Mouse (Mus musculus) kidney, adult 9 months (tissue): ENCODE data around the gene Tmem231.

Experiments used
- DNase-seq: peaks from one replicate; pipeline ENCODE4 v3.0.0; 2022

Tmem231 gene

GRCm38 (mm10) chr8:111933348-111934076 lies at the start of gene Tmem231:
Gene Tmem231 (minus strand): TSS chr8:111933881.
- peak; percentile 91 for DNase-seq

GRCm38 (mm10) chr8:111982116-111982515 lies 48.4 kb upstream of the Tmem231 start:
- no peak for DNase-seq

DNA sequence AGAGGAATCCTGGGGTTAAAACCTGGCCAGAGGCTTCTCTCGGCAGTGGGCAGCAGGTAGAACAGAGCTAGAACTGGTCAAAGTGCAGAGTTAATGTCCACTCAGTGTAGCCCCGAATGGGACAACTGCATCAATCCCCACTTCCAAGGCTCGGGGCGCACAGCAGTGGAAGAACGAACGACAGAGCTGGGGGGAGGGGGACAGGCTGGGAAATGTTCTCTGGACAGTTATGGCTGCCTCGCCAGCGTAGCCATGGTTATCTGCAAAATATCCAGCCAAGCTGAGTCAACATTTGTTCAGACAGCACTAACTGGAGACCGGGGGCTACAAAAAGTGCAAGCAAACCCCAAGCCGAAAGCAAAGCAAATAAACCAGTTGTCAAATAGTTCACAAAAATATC lies 44.5 kb upstream of the Tmem231 start:
- no peak for DNase-seq

DNA sequence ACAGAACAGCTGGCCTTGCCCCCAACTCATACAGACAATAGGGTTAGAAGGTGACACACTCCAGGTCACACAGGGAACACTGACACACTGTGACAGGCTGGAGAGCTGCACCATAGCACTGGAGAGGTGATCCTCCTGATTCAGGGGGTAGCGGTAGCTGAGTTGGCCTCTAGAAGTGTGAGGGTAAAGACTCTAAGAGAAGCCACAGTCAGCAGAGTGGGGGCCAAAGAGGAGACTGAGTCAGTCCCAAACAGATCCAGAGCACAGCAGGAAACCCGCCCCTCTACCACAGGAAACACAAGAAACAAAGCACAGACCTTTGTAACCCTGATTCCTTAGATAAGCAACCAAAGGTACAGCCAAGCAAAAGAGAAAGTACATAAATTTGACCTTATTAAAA lies 42.6 kb upstream of the Tmem231 start:
- no peak for DNase-seq

GRCm38 (mm10) chr8:111975706-111976105 lies 42.0 kb upstream of the Tmem231 start:
- no peak for DNase-seq

DNA sequence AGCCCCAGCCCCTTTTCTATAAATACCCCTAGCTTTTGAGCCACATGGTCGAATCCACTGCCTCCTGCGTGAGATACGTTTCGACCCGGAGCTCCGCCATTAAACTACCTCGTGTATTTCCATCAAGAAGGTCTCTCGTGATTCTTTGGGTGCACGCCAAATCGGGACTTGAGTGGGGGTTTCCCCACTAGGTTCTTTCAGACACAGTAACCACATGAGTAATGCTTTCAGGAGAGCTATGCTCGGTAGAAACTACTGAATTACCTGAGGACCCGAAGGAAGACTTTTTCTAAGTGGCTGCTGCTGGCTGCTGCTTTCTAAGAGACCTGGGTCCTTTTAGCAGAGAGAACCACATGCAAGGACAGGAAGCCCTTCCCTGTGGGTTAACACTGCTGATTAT lies 40.5 kb upstream of the Tmem231 start:
- DNase-seq, result no peak

- no peak for DNase-seq
These were observed 35.3 kb upstream of the Tmem231 start for GRCm38 (mm10) chr8:111968991-111969390.

GRCm38 (mm10) chr8:111968541-111968940 lies 34.9 kb upstream of the Tmem231 start:
- no peak for DNase-seq

- no peak for DNase-seq
These were observed 33.7 kb upstream of the Tmem231 start for GRCm38 (mm10) chr8:111967246-111967870.

GRCm38 (mm10) chr8:111964849-111965561 lies 31.3 kb upstream of the Tmem231 start:
- DNase-seq, result no peak

DNA sequence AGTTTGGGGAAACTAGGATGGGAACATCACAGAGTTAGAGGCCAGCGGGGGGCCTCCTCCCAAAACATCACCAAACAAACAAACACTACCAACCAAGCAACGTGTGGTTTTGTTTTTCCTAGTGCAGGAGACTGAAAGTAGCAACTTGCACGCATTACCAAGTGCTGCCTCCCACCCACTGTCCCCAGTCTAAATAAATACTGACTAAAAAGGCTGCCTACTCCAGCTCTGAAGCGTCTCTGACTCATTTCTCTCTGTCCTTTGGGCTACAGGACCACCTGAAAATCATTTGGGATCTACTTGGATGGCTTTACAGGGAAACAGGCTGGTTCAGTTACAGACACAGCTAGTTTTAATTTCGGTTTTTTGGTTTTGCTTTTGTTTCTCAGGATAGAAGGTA lies 30.7 kb upstream of the Tmem231 start:
- DNase-seq, result no peak

GRCm38 (mm10) chr8:111963546-111963945 lies 29.9 kb upstream of the Tmem231 start:
- no peak for DNase-seq

- DNase-seq, result no peak
These were observed 29.4 kb upstream of the Tmem231 start for GRCm38 (mm10) chr8:111963091-111963490.

DNA sequence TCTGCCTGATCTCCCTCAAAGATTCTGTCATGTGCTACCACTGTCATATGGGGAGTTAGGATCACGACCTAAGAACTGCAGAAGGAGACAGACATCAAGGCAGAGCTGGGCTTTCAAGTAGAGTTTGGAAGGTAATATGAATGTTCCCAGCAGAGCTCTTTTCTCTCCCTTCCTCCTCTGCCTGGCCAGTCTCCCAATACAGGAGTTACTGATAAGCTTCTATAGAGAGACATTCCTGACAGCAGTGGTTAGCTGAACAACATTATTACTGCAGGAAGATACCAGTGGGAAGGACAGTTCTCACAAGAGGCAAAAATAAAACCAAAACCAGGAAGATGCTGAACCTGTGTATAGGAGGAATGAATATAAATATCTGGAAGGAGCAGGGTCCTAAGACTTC lies 28.9 kb upstream of the Tmem231 start:
- no peak for DNase-seq

- no peak for DNase-seq
These were observed 27.6 kb upstream of the Tmem231 start for GRCm38 (mm10) chr8:111961330-111961729.

DNA sequence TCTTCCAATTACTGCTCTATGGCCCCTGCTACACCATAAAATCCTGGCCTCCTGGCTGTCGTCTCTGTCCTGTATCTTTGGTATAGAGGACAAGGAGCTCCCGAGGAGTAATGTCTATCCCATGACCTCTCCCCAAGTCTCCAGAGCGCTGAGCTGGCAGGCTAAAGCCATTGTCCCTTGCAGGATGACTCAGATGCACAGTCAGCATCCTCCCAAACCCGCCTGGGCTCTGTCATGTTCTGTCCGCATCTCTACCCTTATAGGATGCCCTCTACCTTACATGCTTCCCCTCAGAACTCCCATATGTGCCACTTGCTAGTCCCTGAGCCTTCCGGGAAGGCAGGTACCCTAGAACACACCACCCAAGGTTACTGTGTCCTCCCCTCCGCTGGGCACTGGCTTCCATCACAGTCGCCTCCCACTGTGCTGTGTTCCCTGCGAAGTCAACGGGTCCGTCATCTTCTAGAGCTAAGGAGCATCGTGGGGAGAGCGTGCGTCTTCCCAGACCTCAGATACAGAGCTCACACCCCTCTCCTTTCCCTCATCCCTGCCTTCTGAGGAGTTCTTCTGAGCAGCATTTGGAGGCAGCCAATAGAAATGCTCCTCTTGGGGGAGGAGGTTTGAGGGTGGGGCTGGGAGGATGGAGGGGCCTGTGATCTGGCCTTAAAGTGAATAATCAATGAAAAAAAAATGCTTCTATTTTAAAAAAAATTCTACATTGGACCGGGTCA lies 27.1 kb upstream of the Tmem231 start:
- DNase-seq, result no peak

GRCm38 (mm10) chr8:111957231-111957630 lies 23.6 kb upstream of the Tmem231 start:
- DNase-seq, result no peak

- DNase-seq, result no peak
These were observed 22.2 kb upstream of the Tmem231 start for GRCm38 (mm10) chr8:111955879-111956278.

- no peak for DNase-seq
These were observed 21.3 kb upstream of the Tmem231 start for GRCm38 (mm10) chr8:111954844-111955594.

DNA sequence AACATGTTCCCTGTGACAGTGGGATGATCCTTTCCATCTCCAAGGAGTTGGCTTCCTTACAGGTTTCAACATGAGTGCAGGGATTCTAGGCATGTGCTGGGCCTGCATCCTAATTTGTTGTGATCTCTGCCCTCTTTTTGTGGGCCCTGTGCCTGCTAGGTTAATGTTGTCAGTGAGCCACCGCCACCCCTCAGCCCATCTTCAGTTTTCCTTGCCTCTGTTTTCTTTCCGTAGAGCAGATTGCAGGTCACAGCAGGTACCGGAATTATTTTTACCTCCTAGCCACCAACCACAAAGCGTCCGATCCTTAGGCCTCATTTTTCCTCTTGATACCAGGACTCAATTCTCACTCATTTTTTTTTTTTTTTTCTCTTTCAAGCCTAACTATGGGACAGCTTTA lies 18.3 kb upstream of the Tmem231 start:
- DNase-seq, result no peak

- no peak for DNase-seq
These were observed 17.6 kb upstream of the Tmem231 start for GRCm38 (mm10) chr8:111951317-111951716.

- no peak for DNase-seq
These were observed 17.2 kb upstream of the Tmem231 start for GRCm38 (mm10) chr8:111950846-111951245.

DNA sequence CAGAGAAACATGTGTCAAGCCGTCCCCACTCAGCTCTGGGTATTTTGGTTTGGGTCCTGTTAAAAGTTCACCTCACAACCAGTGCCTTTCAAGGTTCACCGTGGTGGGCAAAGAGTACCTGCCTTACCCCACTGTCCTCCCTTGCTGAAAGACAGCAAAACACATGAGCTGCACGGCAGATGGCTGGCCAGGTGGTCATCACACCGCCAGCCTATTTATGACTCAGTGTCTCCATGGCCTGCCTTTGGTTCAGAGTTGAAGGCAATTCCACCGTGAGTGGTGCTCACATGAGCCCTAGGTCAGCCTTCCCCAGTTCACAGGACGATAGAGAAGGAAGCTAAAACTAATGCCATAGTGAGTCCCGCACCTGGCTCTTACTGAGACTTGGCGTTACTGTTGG lies 14.3 kb upstream of the Tmem231 start:
- DNase-seq, result no peak
